Mouse (Mus musculus) thymus, adult 2 months (tissue): ENCODE data around the gene Mrpl39.

Experiments
- CTCF ChIP-seq: fragments of 200-500 bp; IDR thresholded peaks from 2 replicates; pipeline ENCODE4 v1.5.1; 2012; ENCODE audit warnings: mild to moderate bottlenecking, control low read depth, low read length, moderate library complexity, borderline replicate concordance; ENCODE audit not compliant: control insufficient read depth, poor library complexity, insufficient read depth; ENCODE audit errors: extremely low read depth
- POLR2A ChIP-seq: fragments of 200-500 bp; IDR thresholded peaks from 2 replicates; pipeline ENCODE4 v1.6.1; 2012; ENCODE audit warnings: mild to moderate bottlenecking, low read length, control low read depth, moderate library complexity; ENCODE audit not compliant: control insufficient read depth, poor library complexity, insufficient read depth; ENCODE audit errors: extremely low read depth

GRCm38 (mm10) chr16:84734806-84735165 lies 756 bp downstream of the Mrpl39 start:
- TF ChIP-seq CTCF, result no peak
- TF ChIP-seq POLR2A, result no peak
